Mouse (Mus musculus) liver, embryonic 12.5 days (tissue): Measurements from ENCODE around the gene Rif1. TPM values are rescaled to one million over a fixed set of nuclear protein-coding genes. Genes with fewer than 3 reads are reported as not detected.

Experiments
- ATAC-seq: fragments of 200-750 bp; cut with Nextera tagmentation; 2 replicates; pipeline ENCODE4 v1.8.0; 2017; ENCODE audit warnings: moderate number of reproducible peaks, mild to moderate bottlenecking, moderate library complexity
- H3K27ac ChIP-seq: fragments of 300-500 bp; sonication (generic); 2 replicates; pipeline ENCODE4 v1.5.1; 2016; ENCODE audit warnings: mild to moderate bottlenecking
- H3K27me3 ChIP-seq: fragments of 300-500 bp; sonication (generic); replicated peaks from 2 replicates; pipeline ENCODE4 v1.6.1; 2016; ENCODE audit warnings: mild to moderate bottlenecking, moderate library complexity
- H3K36me3 ChIP-seq: fragments of 300-500 bp; sonication (generic); 2 replicates; pipeline ENCODE4 v1.6.1; 2016; ENCODE audit warnings: mild to moderate bottlenecking, moderate library complexity
- H3K4me1 ChIP-seq: fragments of 300-500 bp; sonication (generic); 2 replicates; pipeline ENCODE4 v1.6.1; 2016
- H3K4me2 ChIP-seq: fragments of 300-500 bp; sonication (generic); 2 replicates; pipeline ENCODE4 v1.6.1; 2016; ENCODE audit warnings: mild to moderate bottlenecking, moderate library complexity
- H3K4me3 ChIP-seq: fragments of 300-500 bp; sonication (generic); 2 replicates; pipeline ENCODE4 v1.5.1; 2016; ENCODE audit warnings: mild to moderate bottlenecking, moderate library complexity
- H3K9ac ChIP-seq: fragments of 300-500 bp; sonication (generic); 2 replicates; pipeline ENCODE4 v1.6.1; 2016; ENCODE audit warnings: mild to moderate bottlenecking, moderate library complexity
- H3K9me3 ChIP-seq: fragments of 300-500 bp; sonication (generic); replicated peaks from 2 replicates; pipeline ENCODE4 v1.6.1; 2016; ENCODE audit warnings: mild to moderate bottlenecking, moderate library complexity
- WGBS: fragments of 180-500 bp; shearing (Covaris S2); methylation state at CpG from one replicate; pipeline ENCODE4 v1.1.7; 2016; ENCODE audit not compliant: insufficient replicate concordance; 5-methylcytosine and 5-hydroxymethylcytosine counted together
- polyA plus RNA-seq: library from polyadenylated mRNA; unstranded; fragments of >200 nt; fragmentation: Nextera tagmentation; extraction: Ambion mirVana; gene quantifications from 2 replicates; pipeline ENCODE4 v1.2.1, GENCODE M21; 2016

Gene Rif1
- polyA plus RNA-seq, 1 experiment from 2014 or later, result 35.9 TPM

DNA sequence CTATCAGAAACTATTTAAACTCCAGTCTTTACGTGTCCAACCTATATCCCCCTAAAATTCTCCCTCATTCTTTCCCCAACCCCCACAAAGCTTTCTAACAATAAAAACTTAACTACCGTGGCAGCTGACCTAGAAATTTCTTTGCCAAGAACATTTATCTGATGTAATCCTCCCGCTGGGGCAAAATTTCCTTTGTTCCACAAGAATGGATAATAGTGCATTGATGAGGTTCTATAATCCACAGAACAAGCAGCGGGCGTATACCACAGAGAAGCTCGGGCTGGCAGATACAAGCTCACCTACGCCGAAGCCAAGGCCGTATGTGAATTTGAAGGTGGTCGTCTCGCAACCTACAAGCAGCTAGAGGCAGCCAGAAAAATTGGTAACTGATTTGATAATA, 29.1 kb upstream of the Rif1 start:
- H3K27me3 ChIP-seq, result peaks cover 10% of the 10 kb centered on the region
- ATAC-seq, result no peak
- WGBS, result 80% methylated on average over 11 of the region's 11 CpGs
- no peaks in the 10 kb centered on the region for H3K36me3 ChIP-seq
- no peak overlapping the region for H3K4me2 ChIP-seq
- no peak overlapping the region for H3K27ac ChIP-seq
- H3K4me1 ChIP-seq, result no peaks in the 10 kb centered on the region
- no peaks in the 10 kb centered on the region for H3K9me3 ChIP-seq
- no peak overlapping the region for H3K4me3 ChIP-seq
- no peak overlapping the region for H3K9ac ChIP-seq

DNA sequence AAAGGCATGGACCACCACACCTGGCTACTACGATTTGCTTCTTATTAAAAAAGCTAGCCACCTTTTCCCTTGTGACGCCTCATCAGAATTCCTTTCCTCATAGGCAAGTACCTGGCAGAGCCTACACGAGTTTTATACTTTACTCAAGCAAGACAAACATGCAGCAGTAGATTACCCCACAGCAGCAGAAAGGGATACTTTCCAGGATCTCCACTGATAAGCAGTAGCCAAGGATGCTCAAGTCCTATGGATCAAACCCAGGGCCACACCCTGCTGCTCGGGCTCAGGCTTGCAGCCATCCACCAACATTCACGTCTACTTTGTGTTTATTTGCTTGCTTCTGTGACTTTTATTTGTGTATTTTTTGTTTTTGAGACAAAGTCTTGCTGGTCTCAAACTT, 26.6 kb upstream of the Rif1 start:
- Histone ChIP-seq H3K9me3 (no peaks in the 10 kb centered on the region), H3K4me3 (no peak overlapping the region), H3K4me2 (no peak overlapping the region), H3K36me3 (no peaks in the 10 kb centered on the region), H3K4me1 (no peaks in the 10 kb centered on the region), H3K27me3 (no peaks in the 10 kb centered on the region), H3K9ac (no peak overlapping the region), H3K27ac (no peak overlapping the region)
- no peak for ATAC-seq
- 63% methylated on average over 5 of the region's 5 CpGs for WGBS

DNA sequence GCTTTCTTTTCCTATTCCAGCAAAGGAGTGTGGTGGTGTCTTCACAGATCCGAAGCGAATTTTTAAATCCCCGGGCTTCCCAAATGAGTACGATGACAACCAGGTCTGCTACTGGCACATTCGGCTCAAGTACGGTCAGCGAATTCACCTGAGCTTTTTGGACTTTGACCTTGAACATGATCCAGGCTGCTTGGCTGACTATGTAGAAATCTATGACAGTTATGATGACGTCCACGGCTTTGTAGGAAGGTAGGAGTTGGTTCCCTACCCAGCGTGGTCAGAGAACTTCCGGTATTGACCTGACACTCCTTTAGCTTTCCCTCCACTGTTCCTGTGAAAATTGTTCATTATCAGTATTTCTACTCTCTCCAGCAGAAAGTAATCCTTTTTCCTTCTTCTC, 21.8 kb upstream of the Rif1 start:
- no peaks in the 10 kb centered on the region for H3K9me3 ChIP-seq
- WGBS, result 77% methylated on average over 11 of the region's 11 CpGs
- no peaks in the 10 kb centered on the region for H3K36me3 ChIP-seq
- H3K4me1 ChIP-seq, result no peaks in the 10 kb centered on the region
- H3K9ac ChIP-seq, result no peak overlapping the region
- ATAC-seq, result no peak
- no peak overlapping the region for H3K4me2 ChIP-seq
- no peak overlapping the region for H3K4me3 ChIP-seq
- no peaks in the 10 kb centered on the region for H3K27me3 ChIP-seq
- H3K27ac ChIP-seq, result no peak overlapping the region

DNA sequence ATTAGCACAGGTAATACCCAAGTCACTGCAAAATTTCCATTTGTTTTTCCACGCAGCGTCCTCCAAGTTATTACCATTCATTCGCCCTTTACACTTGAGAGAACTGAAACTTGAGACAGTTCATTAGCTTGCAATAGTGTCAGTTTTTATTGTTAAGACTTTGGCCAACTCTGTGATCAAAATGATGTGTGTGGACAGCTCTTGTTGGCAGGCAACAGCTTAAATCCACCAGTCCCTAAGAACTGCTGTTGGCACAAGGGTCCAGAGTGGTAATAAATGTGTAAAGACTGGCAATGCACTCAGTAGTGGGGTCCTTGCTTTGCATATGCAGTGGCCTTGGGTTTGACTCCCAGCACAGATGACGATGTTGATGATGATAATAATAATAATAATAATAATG, 20.3 kb upstream of the Rif1 start:
- no peak for ATAC-seq
- Histone ChIP-seq H3K36me3 (no peaks in the 10 kb centered on the region), H3K4me3 (no peak overlapping the region), H3K4me1 (no peaks in the 10 kb centered on the region), H3K9ac (no peak overlapping the region), H3K4me2 (no peak overlapping the region), H3K9me3 (no peaks in the 10 kb centered on the region), H3K27ac (no peak overlapping the region), H3K27me3 (no peaks in the 10 kb centered on the region)
- 72% methylated on average over 4 of the region's 4 CpGs for WGBS

DNA sequence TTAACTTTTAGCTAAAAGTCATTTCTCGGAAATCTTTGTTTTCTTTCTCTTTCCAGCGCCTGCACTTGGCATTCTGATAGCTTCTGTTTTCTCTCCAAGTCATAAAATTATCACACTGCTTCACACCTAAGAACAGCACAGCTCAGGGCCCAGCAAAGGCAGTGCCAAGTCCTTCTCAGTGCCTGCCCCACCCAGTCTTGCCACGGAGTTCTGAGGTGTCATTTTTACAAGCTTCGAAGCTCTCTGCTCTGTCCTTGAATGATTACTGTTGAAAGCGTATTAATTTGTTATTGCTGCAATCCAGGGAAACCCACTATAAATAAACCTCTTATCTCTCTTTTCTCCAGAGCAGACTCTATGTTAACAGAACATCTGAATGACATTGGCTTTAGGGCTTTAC, 19.1 kb upstream of the Rif1 start:
- ATAC-seq, result no peak
- H3K9ac ChIP-seq, result no peak overlapping the region
- 36% methylated on average over 5 of the region's 5 CpGs for whole genome bisulfite sequencing
- H3K27me3 ChIP-seq, result no peaks in the 10 kb centered on the region
- no peaks in the 10 kb centered on the region for H3K4me1 ChIP-seq
- H3K4me3 ChIP-seq, result no peak overlapping the region
- no peak overlapping the region for H3K27ac ChIP-seq
- H3K36me3 ChIP-seq, result no peaks in the 10 kb centered on the region
- H3K4me2 ChIP-seq, result no peak overlapping the region
- H3K9me3 ChIP-seq, result no peaks in the 10 kb centered on the region

DNA sequence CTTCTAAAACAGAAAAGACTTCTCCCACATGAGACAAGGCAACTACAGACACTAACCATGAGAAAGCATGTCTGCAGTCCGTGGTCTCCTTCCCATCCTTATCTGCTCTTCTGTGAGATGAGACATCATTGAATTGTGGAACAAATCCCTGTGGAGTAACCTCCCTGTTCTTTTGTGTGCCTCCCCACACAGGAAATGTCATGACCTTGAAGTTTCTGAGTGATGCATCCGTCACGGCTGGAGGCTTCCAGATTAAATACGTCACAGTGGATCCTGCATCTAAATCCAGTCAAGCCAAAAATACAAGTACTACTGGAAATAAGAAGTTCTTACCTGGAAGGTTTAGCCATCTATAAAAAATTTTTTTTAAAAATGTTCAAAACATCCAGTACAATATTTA, 17.0 kb upstream of the Rif1 start:
- no peak overlapping the region for H3K4me2 ChIP-seq
- H3K27me3 ChIP-seq, result no peaks in the 10 kb centered on the region
- H3K9me3 ChIP-seq, result no peaks in the 10 kb centered on the region
- H3K4me3 ChIP-seq, result no peak overlapping the region
- no peak for ATAC-seq
- no peaks in the 10 kb centered on the region for H3K4me1 ChIP-seq
- no peak overlapping the region for H3K27ac ChIP-seq
- WGBS, result 36% methylated on average over 4 of the region's 4 CpGs
- no peaks in the 10 kb centered on the region for H3K36me3 ChIP-seq
- no peak overlapping the region for H3K9ac ChIP-seq

DNA sequence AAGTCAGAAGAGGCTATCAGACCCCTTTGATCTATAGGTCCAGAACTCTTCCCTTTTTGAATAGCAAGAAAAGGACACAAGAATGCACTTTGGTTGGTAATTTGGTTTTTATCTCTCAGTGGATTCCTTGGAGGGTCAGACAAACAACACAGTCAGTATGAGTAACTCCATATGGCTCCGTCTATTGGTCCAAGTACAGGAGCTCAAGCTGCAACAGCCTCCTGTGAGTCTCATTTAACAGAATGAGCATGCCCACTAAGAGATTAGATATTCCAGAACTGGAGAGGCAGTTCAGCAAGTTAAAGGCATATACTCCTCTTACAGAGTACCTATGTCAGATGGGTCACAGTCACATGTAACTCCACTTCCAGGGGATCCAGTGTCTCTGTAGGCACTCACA, 15.5 kb upstream of the Rif1 start:
- no peak for ATAC-seq
- no peaks in the 10 kb centered on the region for H3K27me3 ChIP-seq
- H3K36me3 ChIP-seq, result no peaks in the 10 kb centered on the region
- no peak overlapping the region for H3K27ac ChIP-seq
- H3K4me1 ChIP-seq, result no peaks in the 10 kb centered on the region
- H3K4me3 ChIP-seq, result no peak overlapping the region
- no peak overlapping the region for H3K9ac ChIP-seq
- H3K9me3 ChIP-seq, result no peaks in the 10 kb centered on the region
- H3K4me2 ChIP-seq, result no peak overlapping the region
- 53% methylated on average over 1 of the region's 1 CpGs for WGBS

DNA sequence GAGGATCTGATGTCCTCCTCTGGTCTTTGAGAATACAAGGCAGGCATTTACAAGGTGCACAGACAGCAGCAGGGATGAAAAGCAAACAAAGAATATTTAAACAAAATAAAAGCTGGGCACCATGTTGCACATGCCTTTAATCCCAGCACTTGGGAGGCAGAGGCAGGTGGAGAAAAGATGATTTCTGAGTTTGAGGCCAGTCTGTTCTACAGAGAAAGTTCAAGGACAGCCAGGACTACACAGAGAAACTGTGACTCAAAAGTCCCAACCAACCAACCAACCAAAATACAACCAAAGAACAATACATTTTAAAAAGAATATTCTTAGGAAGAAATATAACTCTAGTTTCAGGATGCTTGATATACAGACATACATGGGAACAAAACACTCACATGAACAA, 15.0 kb upstream of the Rif1 start:
- Histone ChIP-seq H3K4me1 (no peaks in the 10 kb centered on the region), H3K9ac (no peak overlapping the region), H3K36me3 (no peaks in the 10 kb centered on the region), H3K27ac (no peak overlapping the region), H3K4me3 (no peak overlapping the region), H3K9me3 (no peaks in the 10 kb centered on the region), H3K27me3 (no peaks in the 10 kb centered on the region), H3K4me2 (no peak overlapping the region)
- no peak for ATAC-seq

DNA sequence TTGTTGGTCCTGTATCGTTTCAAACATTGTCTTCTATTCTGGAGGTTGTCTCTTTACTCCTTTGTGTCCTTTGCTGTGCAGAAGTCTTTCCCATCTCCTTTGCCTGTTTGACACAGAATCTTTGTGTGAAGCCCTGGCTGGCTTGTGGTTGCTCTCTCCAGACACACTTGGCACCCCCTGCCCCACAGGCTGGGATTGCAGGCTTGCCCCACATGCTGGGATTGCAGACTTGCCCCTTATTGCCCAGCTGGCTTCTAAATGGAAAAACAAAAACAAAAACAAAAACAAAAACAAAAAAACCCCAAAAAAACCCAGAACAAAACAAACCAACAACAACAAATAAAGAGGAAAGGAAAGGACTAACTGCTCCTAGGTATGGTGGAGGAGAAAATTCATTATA, 4.0 kb upstream of the Rif1 start:
- no peak for ATAC-seq
- no peaks in the 10 kb centered on the region for H3K27me3 ChIP-seq
- no peak overlapping the region for H3K4me2 ChIP-seq
- WGBS, result 52% methylated on average over 1 of the region's 1 CpGs
- no peak overlapping the region for H3K27ac ChIP-seq
- H3K9me3 ChIP-seq, result no peaks in the 10 kb centered on the region
- no peak overlapping the region for H3K9ac ChIP-seq
- H3K4me1 ChIP-seq, result peaks cover 7% of the 10 kb centered on the region
- H3K4me3 ChIP-seq, result no peak overlapping the region
- H3K36me3 ChIP-seq, result no peaks in the 10 kb centered on the region

DNA sequence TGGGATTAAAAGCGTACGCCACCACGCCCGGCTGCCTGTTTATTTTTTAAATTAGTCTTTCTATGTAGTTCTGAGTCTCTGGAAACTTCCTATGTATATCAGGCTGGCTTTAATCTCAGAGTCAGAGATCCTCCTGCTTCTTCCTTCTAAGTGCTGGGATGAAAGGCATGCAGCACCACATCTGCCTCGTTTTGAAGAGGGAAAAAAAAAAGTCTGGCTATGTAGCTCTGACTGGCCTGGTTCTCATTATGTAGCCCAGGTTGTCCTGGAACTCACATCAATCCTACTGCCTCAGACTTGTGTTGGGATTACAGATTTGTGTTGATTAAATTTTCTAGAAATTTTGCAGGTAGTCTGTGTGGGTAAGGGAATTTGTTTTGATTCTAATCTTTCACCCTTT, 1.8 kb upstream of the Rif1 start:
- peaks cover 24% of the 10 kb centered on the region for H3K4me1 ChIP-seq
- 78% methylated on average over 5 of the region's 5 CpGs for WGBS
- no peak for ATAC-seq
- no peak overlapping the region for H3K27ac ChIP-seq
- H3K4me2 ChIP-seq, result no peak overlapping the region
- H3K4me3 ChIP-seq, result no peak overlapping the region
- peaks cover 19% of the 10 kb centered on the region for H3K36me3 ChIP-seq
- no peaks in the 10 kb centered on the region for H3K9me3 ChIP-seq
- H3K9ac ChIP-seq, result no peak overlapping the region
- no peaks in the 10 kb centered on the region for H3K27me3 ChIP-seq

DNA sequence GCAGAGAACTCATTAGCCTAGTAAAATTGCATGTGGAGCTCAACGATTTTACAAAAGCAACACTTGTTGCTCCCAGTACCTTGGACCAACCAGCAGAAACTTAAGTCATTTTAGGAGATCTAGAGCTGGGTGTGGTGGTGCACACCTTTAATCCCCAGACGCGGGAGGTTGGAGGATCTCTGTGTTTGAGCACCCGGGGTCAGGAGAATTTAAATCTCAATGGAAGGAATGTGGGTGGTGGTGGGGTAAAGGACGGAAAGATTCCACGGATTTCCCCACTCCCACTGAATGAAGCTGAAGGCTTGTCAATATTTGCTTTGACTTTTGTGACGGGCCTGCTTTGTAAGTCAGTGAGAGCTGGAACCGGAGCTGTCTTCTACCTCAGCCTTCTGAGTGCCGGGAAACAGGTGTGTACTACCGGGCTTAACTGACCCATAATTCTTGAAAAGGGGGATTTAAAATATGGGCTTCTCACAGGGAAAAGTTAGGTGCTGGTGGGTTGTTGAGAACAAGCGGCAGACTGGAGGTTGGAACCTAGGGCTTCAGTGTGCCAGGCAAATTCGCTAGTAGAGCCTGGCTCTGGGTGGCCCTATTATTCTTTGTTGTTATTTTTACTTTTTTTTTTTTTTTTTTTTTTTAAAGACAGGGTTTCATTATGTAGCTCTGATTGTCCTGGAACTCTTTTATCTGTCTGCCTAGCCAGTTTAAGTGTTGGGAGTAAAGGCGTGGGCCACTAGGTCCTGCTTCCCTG, 1.2 kb upstream of the Rif1 start:
- WGBS, result 66% methylated on average over 13 of the region's 13 CpGs
- Histone ChIP-seq H3K9me3 (no peaks in the 10 kb centered on the region), H3K9ac (no peak overlapping the region; the same call in 1 of the 2 replicates), H3K27me3 (no peaks in the 10 kb centered on the region), H3K4me1 (peaks cover 24% of the 10 kb centered on the region), H3K36me3 (peaks cover 24% of the 10 kb centered on the region), H3K27ac (no peak overlapping the region), H3K4me3 (no peak overlapping the region), H3K4me2 (peak overlapping the region; percentile 81)
- ATAC-seq, result no peak

DNA sequence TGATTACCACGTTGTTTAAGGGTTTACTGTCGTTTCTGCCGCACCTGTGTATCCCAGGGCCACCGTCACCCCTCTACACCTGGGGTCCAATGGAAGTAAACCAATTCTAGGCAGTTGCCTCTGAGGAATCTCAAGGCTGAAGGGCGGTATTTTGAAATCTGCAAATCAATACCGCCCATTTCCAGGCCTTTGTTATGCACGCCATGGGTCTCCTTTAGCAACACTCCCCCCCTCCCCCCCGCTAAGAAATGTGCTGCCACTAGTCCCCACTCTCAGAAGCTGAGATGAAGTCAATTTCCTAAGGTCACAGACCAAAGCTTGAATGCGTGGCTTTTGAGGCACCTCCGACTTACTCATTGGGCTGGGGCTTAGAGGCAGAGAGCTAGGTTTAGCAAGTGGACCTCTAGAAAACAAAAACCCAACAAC, 554 bp upstream of the Rif1 start:
- peaks cover 24% of the 10 kb centered on the region for H3K4me1 ChIP-seq
- H3K4me2 ChIP-seq, result peak overlapping the region; percentile 81
- 0 out of 2 replicates have a peak overlapping the region, but pooled peaks have one; percentile 88 for H3K27ac ChIP-seq
- H3K9ac ChIP-seq, result peak overlapping the region; percentile 97
- no peaks in the 10 kb centered on the region for H3K9me3 ChIP-seq
- WGBS, result 16% methylated on average over 10 of the region's 10 CpGs
- peak; percentile 8; the same call in 1 of the 2 replicates for ATAC-seq
- H3K27me3 ChIP-seq, result no peaks in the 10 kb centered on the region
- H3K4me3 ChIP-seq, result peak overlapping the region; percentile 98
- H3K36me3 ChIP-seq, result peaks cover 30% of the 10 kb centered on the region
